Mouse (Mus musculus) midbrain, embryonic 15.5 days (tissue): Measurements from ENCODE around the gene Cnot4. TPM values are rescaled to one million over a fixed set of nuclear protein-coding genes. Genes with fewer than 3 reads are reported as not detected.
"Not testable (repeated sequence)": the region's sequence is repeated elsewhere in the genome, so short reads cannot be mapped to it uniquely, and the experiment has no call there.

ENCODE experiments used
- ATAC-seq: fragments of 200-750 bp; cut with Nextera tagmentation; replicated peaks from 2 replicates; pipeline ENCODE4 v1.8.0; 2017; ENCODE audit warnings: moderate TSS enrichment
- H3K27ac ChIP-seq: fragments of 300-500 bp; sonication (generic); 2 replicates; pipeline ENCODE4 v1.5.1; 2015; ENCODE audit warnings: mild to moderate bottlenecking, inconsistent platforms
- H3K27me3 ChIP-seq: fragments of 300-500 bp; sonication (generic); replicated peaks from 2 replicates; pipeline ENCODE4 v1.6.1; 2015; ENCODE audit warnings: inconsistent platforms
- H3K36me3 ChIP-seq: fragments of 300-500 bp; sonication (generic); replicated peaks from 2 replicates; pipeline ENCODE4 v1.6.1; 2015; ENCODE audit warnings: inconsistent platforms
- H3K4me1 ChIP-seq: fragments of 300-500 bp; sonication (generic); 2 replicates; pipeline ENCODE4 v1.6.1; 2015; ENCODE audit warnings: inconsistent platforms
- H3K4me2 ChIP-seq: fragments of 300-500 bp; sonication (generic); 2 replicates; pipeline ENCODE4 v1.6.1; 2015; ENCODE audit warnings: inconsistent platforms, mild to moderate bottlenecking, moderate library complexity
- H3K4me3 ChIP-seq: fragments of 300-500 bp; sonication (generic); 2 replicates; pipeline ENCODE4 v1.5.1; 2015; ENCODE audit warnings: mild to moderate bottlenecking, inconsistent platforms
- H3K9ac ChIP-seq: fragments of 300-500 bp; sonication (generic); 2 replicates; pipeline ENCODE4 v1.6.1; 2015; ENCODE audit warnings: mild to moderate bottlenecking, inconsistent platforms
- H3K9me3 ChIP-seq: fragments of 300-500 bp; sonication (generic); 2 replicates; pipeline ENCODE4 v1.6.1; 2016; ENCODE audit warnings: inconsistent platforms
- WGBS: fragments of 180-500 bp; shearing (Covaris S2); methylation state at CpG from one replicate; pipeline ENCODE4 v1.1.7; 2015; ENCODE audit warnings: mixed read lengths; 5-methylcytosine and 5-hydroxymethylcytosine counted together
- polyA plus RNA-seq: library from polyadenylated mRNA; unstranded; fragments of >200 nt; fragmentation: Nextera tagmentation; extraction: Ambion mirVana; gene quantifications from 2 replicates; pipeline ENCODE4 v1.2.1, GENCODE M21; 2015

Gene Cnot4
- 34.7 and 35.2 TPM in 2 replicates for polyA plus RNA-seq

- H3K27ac ChIP-seq = peak within 1 kb of the TSS; percentile 91
- WGBS = under 1% methylated on average over 55 of the region's 55 CpGs
- no peaks in the 10 kb centered on the region for H3K36me3 ChIP-seq
- peak within 1 kb of the TSS; percentile 74 for H3K4me2 ChIP-seq
- ATAC-seq = peak; percentile 98
- H3K4me3 ChIP-seq = peak within 1 kb of the TSS; percentile 62
- H3K9me3 ChIP-seq = no peaks in the 10 kb centered on the region
- H3K27me3 ChIP-seq = no peaks in the 10 kb centered on the region
- H3K9ac ChIP-seq = peak within 1 kb of the TSS; percentile 62
- H3K4me1 ChIP-seq = peaks cover 25% of the 10 kb centered on the region
Measured at GRCm38 (mm10) chr6:35133579-35134488, at the start of gene Cnot4. Cnot4 (minus strand) TSS chr6:35133724.

GRCm38 (mm10) chr6:35179299-35179698, 45.8 kb upstream of the Cnot4 start:
- H3K9me3 ChIP-seq, ATAC-seq, H3K4me3 ChIP-seq, H3K27me3 ChIP-seq, H3K27ac ChIP-seq, H3K36me3 ChIP-seq, H3K4me2 ChIP-seq, H3K9ac ChIP-seq: not testable (repeated sequence)
- H3K4me1 ChIP-seq = peaks cover 16% of the 10 kb centered on the region
- WGBS = 99% methylated on average over 3 of the region's 3 CpGs

GRCm38 (mm10) chr6:35177650-35178272, 44.2 kb upstream of the Cnot4 start:
- under 1% methylated on average over 61 of the region's 69 CpGs for WGBS
- peak overlapping the region; percentile 77 for H3K4me2 ChIP-seq
- peak; percentile 83 for ATAC-seq
- peaks cover 16% of the 10 kb centered on the region for H3K4me1 ChIP-seq
- no peaks in the 10 kb centered on the region for H3K27me3 ChIP-seq
- peak overlapping the region; percentile 99 for H3K27ac ChIP-seq
- peak overlapping the region; percentile 91 for H3K4me3 ChIP-seq
- no peaks in the 10 kb centered on the region for H3K36me3 ChIP-seq
- H3K9me3 ChIP-seq = no peaks in the 10 kb centered on the region
- H3K9ac ChIP-seq = peak overlapping the region; percentile 95

- Histone ChIP-seq H3K4me1 (peaks cover 16% of the 10 kb centered on the region), H3K4me3 (peak within 1 kb of the TSS; percentile 91), H3K9ac (peak within 1 kb of the TSS; percentile 95), H3K9me3 (no peaks in the 10 kb centered on the region), H3K27me3 (no peaks in the 10 kb centered on the region), H3K36me3 (no peaks in the 10 kb centered on the region), H3K4me2 (peak within 1 kb of the TSS; percentile 77), H3K27ac (peak within 1 kb of the TSS; percentile 99)
- ATAC-seq = peak; percentile 94
- 3% methylated on average over 34 of the region's 34 CpGs for WGBS
Measured at GRCm38 (mm10) chr6:35176979-35177649, 43.6 kb upstream of the Cnot4 start, which contains the start of gene Nup205. Nup205 (plus strand) TSS chr6:35177421.

GRCm38 (mm10) chr6:35173181-35173580, 39.7 kb upstream of the Cnot4 start:
- ATAC-seq = no peak

GRCm38 (mm10) chr6:35172028-35172427, 38.5 kb upstream of the Cnot4 start:
- H3K4me2 ChIP-seq, H3K36me3 ChIP-seq, H3K27me3 ChIP-seq, H3K4me3 ChIP-seq, H3K9me3 ChIP-seq, H3K9ac ChIP-seq, H3K27ac ChIP-seq, H3K4me1 ChIP-seq, ATAC-seq: not testable (repeated sequence)
- 62% methylated on average over 3 of the region's 3 CpGs for WGBS

More at GRCm38 (mm10) chr6:35173181-35173580, 39.7 kb upstream of the Cnot4 start:
- H3K27me3 ChIP-seq = no peaks in the 10 kb centered on the region
- no peaks in the 10 kb centered on the region for H3K9me3 ChIP-seq
- no peak overlapping the region for H3K4me2 ChIP-seq
- peaks cover 2% of the 10 kb centered on the region for H3K4me1 ChIP-seq
- no peak overlapping the region for H3K9ac ChIP-seq
- H3K4me3 ChIP-seq = no peak overlapping the region
- no peak overlapping the region for H3K27ac ChIP-seq
- WGBS = 90% methylated on average over 4 of the region's 4 CpGs
- H3K36me3 ChIP-seq = no peaks in the 10 kb centered on the region

GRCm38 (mm10) chr6:35169250-35169649, 35.7 kb upstream of the Cnot4 start:
- Histone ChIP-seq H3K4me1 (no peaks in the 10 kb centered on the region), H3K36me3 (no peaks in the 10 kb centered on the region), H3K27me3 (no peaks in the 10 kb centered on the region), H3K4me2 (no peak overlapping the region), H3K9me3 (no peaks in the 10 kb centered on the region), H3K9ac (no peak overlapping the region), H3K27ac (no peak overlapping the region), H3K4me3 (no peak overlapping the region)
- no peak for ATAC-seq
- WGBS = 83% methylated on average over 4 of the region's 4 CpGs

- Histone ChIP-seq H3K36me3 (no peaks in the 10 kb centered on the region), H3K4me1 (no peaks in the 10 kb centered on the region), H3K9ac (no peak overlapping the region), H3K4me3 (no peak overlapping the region), H3K27ac (no peak overlapping the region), H3K4me2 (no peak overlapping the region), H3K27me3 (no peaks in the 10 kb centered on the region), H3K9me3 (no peaks in the 10 kb centered on the region)
- no peak for ATAC-seq
Measured at GRCm38 (mm10) chr6:35154540-35154939, 21.0 kb upstream of the Cnot4 start.

- H3K4me3 ChIP-seq = no peak overlapping the region
- no peak overlapping the region for H3K9ac ChIP-seq
- H3K9me3 ChIP-seq = no peaks in the 10 kb centered on the region
- no peaks in the 10 kb centered on the region for H3K4me1 ChIP-seq
- no peak for ATAC-seq
- H3K27me3 ChIP-seq = no peaks in the 10 kb centered on the region
- no peak overlapping the region for H3K27ac ChIP-seq
- H3K4me2 ChIP-seq = no peak overlapping the region
- WGBS = 85% methylated on average over 3 of the region's 3 CpGs
- no peaks in the 10 kb centered on the region for H3K36me3 ChIP-seq
Measured at GRCm38 (mm10) chr6:35147726-35148422, 14.3 kb upstream of the Cnot4 start.

GRCm38 (mm10) chr6:35145569-35145968, 12.0 kb upstream of the Cnot4 start:
- Histone ChIP-seq H3K4me2 (no peak overlapping the region), H3K9ac (no peak overlapping the region), H3K9me3 (no peaks in the 10 kb centered on the region), H3K4me1 (no peaks in the 10 kb centered on the region), H3K27ac (no peak overlapping the region), H3K36me3 (no peaks in the 10 kb centered on the region), H3K27me3 (no peaks in the 10 kb centered on the region), H3K4me3 (no peak overlapping the region)
- 91% methylated on average over 2 of the region's 2 CpGs for WGBS
- no peak for ATAC-seq

GRCm38 (mm10) chr6:35140351-35140750, 6.8 kb upstream of the Cnot4 start:
- no peak overlapping the region for H3K9ac ChIP-seq
- 100% methylated on average over 1 of the region's 1 CpGs for WGBS
- no peak overlapping the region for H3K4me2 ChIP-seq
- H3K4me1 ChIP-seq = no peaks in the 10 kb centered on the region
- no peak overlapping the region for H3K4me3 ChIP-seq
- ATAC-seq = no peak
- H3K36me3 ChIP-seq = no peaks in the 10 kb centered on the region
- no peak overlapping the region for H3K27ac ChIP-seq
- H3K27me3 ChIP-seq = no peaks in the 10 kb centered on the region
- H3K9me3 ChIP-seq = no peaks in the 10 kb centered on the region

GRCm38 (mm10) chr6:35134844-35135243, 1.3 kb upstream of the Cnot4 start:
- H3K4me2 ChIP-seq = peak overlapping the region; percentile 72; the same call in 1 of the 2 replicates
- ATAC-seq = no peak

More at GRCm38 (mm10) chr6:35134844-35135243, 1.3 kb upstream of the Cnot4 start:
- H3K9ac ChIP-seq = no peak overlapping the region
- no peak overlapping the region for H3K4me3 ChIP-seq
- WGBS = 58% methylated on average over 2 of the region's 2 CpGs
- peaks cover 25% of the 10 kb centered on the region for H3K4me1 ChIP-seq
- no peaks in the 10 kb centered on the region for H3K9me3 ChIP-seq
- H3K36me3 ChIP-seq = no peaks in the 10 kb centered on the region
- H3K27me3 ChIP-seq = no peaks in the 10 kb centered on the region
- H3K27ac ChIP-seq = no peak overlapping the region
